Mouse (Mus musculus): ENCODE measurements around the gene Pacrg. TPM values are rescaled to one million over a fixed set of nuclear protein-coding genes. Genes with fewer than 3 reads are reported as not detected.

Pacrg gene
- total and polyA plus RNA-seq, 2 experiments from 2014 or later: 1.1 to 1.4 TPM

- H3K4me1 ChIP-seq (ENCODE audit: control insufficient read depth, insufficient read depth): no peaks in the 10 kb centered on the region
- 70% methylated on average over 4 of the region's 4 CpGs for WGBS
- no peak overlapping the region for H3K4me3 ChIP-seq (ENCODE audit: low read depth, low read length)
- no peak for ATAC-seq (ENCODE audit: insufficient read depth, low read depth)
- H3K27me3 ChIP-seq (ENCODE audit: control insufficient read depth, insufficient read depth, low read length): no peaks in the 10 kb centered on the region
- TF ChIP-seq EP300 (IDR thresholded peaks at IDR 0.05; ENCODE audit: low read depth): no peak
- TF ChIP-seq CTCF (IDR thresholded peaks at IDR 0.05; ENCODE audit: low read depth): no peak
- no peak overlapping the region for H3K27ac ChIP-seq (ENCODE audit: low read depth)
- DNase-seq (ENCODE audit: low spot score): no peak
- H3K36me3 ChIP-seq (replicated peaks; ENCODE audit: control insufficient read depth, insufficient read depth, low read length): no peaks in the 10 kb centered on the region
- H3K4me2 ChIP-seq (ENCODE audit: low read depth, low read length): no peak overlapping the region
- H3K9me3 ChIP-seq (replicated peaks; ENCODE audit: control insufficient read depth, low read length): no peaks in the 10 kb centered on the region
- no peak overlapping the region for H3K9ac ChIP-seq (replicated peaks; ENCODE audit: low read depth, low read length)
Observed at GRCm38 (mm10) chr17:10608146-10608545, 232.0 kb downstream of the Pacrg start.

DNA sequence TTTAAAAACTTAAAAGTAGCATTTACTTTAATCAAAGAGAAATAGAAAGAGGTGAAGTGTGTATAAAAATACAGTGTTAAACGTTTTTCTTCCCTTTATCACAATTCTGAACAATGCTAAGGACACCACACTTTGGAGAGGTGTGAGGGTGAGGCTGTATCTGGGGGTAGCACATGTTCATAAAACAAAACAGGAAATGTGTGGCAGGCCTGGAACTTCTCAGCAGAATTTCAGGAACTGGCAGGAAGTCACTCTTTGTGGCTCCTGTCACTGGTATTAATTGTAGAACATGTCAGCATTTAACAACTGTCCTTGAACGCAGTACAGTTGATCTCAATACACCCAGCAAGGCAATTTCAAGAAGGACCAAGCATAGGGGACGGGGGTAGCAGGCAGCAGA lies 234.0 kb downstream of the Pacrg start:
- TF ChIP-seq EP300 (IDR thresholded peaks at IDR 0.05; ENCODE audit: low read depth) (no peak), CTCF (IDR thresholded peaks at IDR 0.05; ENCODE audit: low read depth) (no peak)
- ATAC-seq (ENCODE audit: insufficient read depth, low read depth): no peak
- 45% methylated on average over 3 of the region's 3 CpGs for WGBS

GRCm38 (mm10) chr17:10597741-10598140 lies 242.4 kb downstream of the Pacrg start:
- Histone ChIP-seq H3K4me3 (ENCODE audit: low read depth, low read length) (no peak overlapping the region), H3K4me1 (ENCODE audit: control insufficient read depth, insufficient read depth) (no peaks in the 10 kb centered on the region), H3K4me2 (ENCODE audit: low read depth, low read length) (no peak overlapping the region), H3K27ac (ENCODE audit: low read depth) (no peak overlapping the region), H3K9ac (replicated peaks; ENCODE audit: low read depth, low read length) (no peak overlapping the region), H3K27me3 (ENCODE audit: control insufficient read depth, insufficient read depth, low read length) (no peaks in the 10 kb centered on the region), H3K36me3 (replicated peaks; ENCODE audit: control insufficient read depth, insufficient read depth, low read length) (no peaks in the 10 kb centered on the region), H3K9me3 (replicated peaks; ENCODE audit: control insufficient read depth, low read length) (no peaks in the 10 kb centered on the region)
- ATAC-seq (ENCODE audit: insufficient read depth, low read depth): no peak
- TF ChIP-seq CTCF (IDR thresholded peaks at IDR 0.05; ENCODE audit: low read depth) (no peak), EP300 (IDR thresholded peaks at IDR 0.05; ENCODE audit: low read depth) (no peak)
- 89% methylated on average over 4 of the region's 4 CpGs for WGBS
- no peak for DNase-seq (ENCODE audit: low spot score)

More for the DNA sequence above, 234.0 kb downstream of the Pacrg start:
- Histone ChIP-seq H3K27ac (ENCODE audit: low read depth) (no peak overlapping the region), H3K4me3 (ENCODE audit: low read depth, low read length) (no peak overlapping the region), H3K9me3 (replicated peaks; ENCODE audit: control insufficient read depth, low read length) (no peaks in the 10 kb centered on the region), H3K9ac (replicated peaks; ENCODE audit: low read depth, low read length) (no peak overlapping the region), H3K36me3 (replicated peaks; ENCODE audit: control insufficient read depth, insufficient read depth, low read length) (no peaks in the 10 kb centered on the region), H3K4me1 (ENCODE audit: control insufficient read depth, insufficient read depth) (no peaks in the 10 kb centered on the region), H3K4me2 (ENCODE audit: low read depth, low read length) (no peak overlapping the region), H3K27me3 (ENCODE audit: control insufficient read depth, insufficient read depth, low read length) (no peaks in the 10 kb centered on the region)
- no peak for DNase-seq (ENCODE audit: low spot score)

- H3K4me2 ChIP-seq (ENCODE audit: low read depth, low read length): no peak overlapping the region
- no peaks in the 10 kb centered on the region for H3K4me1 ChIP-seq (ENCODE audit: control insufficient read depth, insufficient read depth)
- no peaks in the 10 kb centered on the region for H3K36me3 ChIP-seq (replicated peaks; ENCODE audit: control insufficient read depth, insufficient read depth, low read length)
- no peaks in the 10 kb centered on the region for H3K9me3 ChIP-seq (replicated peaks; ENCODE audit: control insufficient read depth, low read length)
- H3K4me3 ChIP-seq (ENCODE audit: low read depth, low read length): no peak overlapping the region
- no peak for ATAC-seq (ENCODE audit: insufficient read depth, low read depth)
- H3K9ac ChIP-seq (replicated peaks; ENCODE audit: low read depth, low read length): no peak overlapping the region
- TF ChIP-seq CTCF (IDR thresholded peaks at IDR 0.05; ENCODE audit: low read depth) (no peak), EP300 (IDR thresholded peaks at IDR 0.05; ENCODE audit: low read depth) (no peak)
- WGBS: 79% methylated on average over 7 of the region's 7 CpGs
- no peak overlapping the region for H3K27ac ChIP-seq (ENCODE audit: low read depth)
- no peaks in the 10 kb centered on the region for H3K27me3 ChIP-seq (ENCODE audit: control insufficient read depth, insufficient read depth, low read length)
- DNase-seq (ENCODE audit: low spot score): no peak
Observed at GRCm38 (mm10) chr17:10589604-10590003, 250.5 kb downstream of the Pacrg start.

GRCm38 (mm10) chr17:10588922-10589400 lies 251.2 kb downstream of the Pacrg start:
- Histone ChIP-seq H3K9ac (replicated peaks; ENCODE audit: low read depth, low read length) (no peak overlapping the region), H3K27ac (ENCODE audit: low read depth) (no peak overlapping the region), H3K4me2 (ENCODE audit: low read depth, low read length) (no peak overlapping the region), H3K27me3 (ENCODE audit: control insufficient read depth, insufficient read depth, low read length) (no peaks in the 10 kb centered on the region), H3K36me3 (replicated peaks; ENCODE audit: control insufficient read depth, insufficient read depth, low read length) (no peaks in the 10 kb centered on the region), H3K4me3 (ENCODE audit: low read depth, low read length) (no peak overlapping the region), H3K9me3 (replicated peaks; ENCODE audit: control insufficient read depth, low read length) (no peaks in the 10 kb centered on the region), H3K4me1 (ENCODE audit: control insufficient read depth, insufficient read depth) (no peaks in the 10 kb centered on the region)
- ATAC-seq (ENCODE audit: insufficient read depth, low read depth): no peak
- WGBS: 79% methylated on average over 7 of the region's 7 CpGs
- no peak for DNase-seq (ENCODE audit: low spot score)
- no peak for TF ChIP-seq CTCF (IDR thresholded peaks at IDR 0.05; ENCODE audit: low read depth)
- TF ChIP-seq EP300 (IDR thresholded peaks at IDR 0.05; ENCODE audit: low read depth): no peak

DNA sequence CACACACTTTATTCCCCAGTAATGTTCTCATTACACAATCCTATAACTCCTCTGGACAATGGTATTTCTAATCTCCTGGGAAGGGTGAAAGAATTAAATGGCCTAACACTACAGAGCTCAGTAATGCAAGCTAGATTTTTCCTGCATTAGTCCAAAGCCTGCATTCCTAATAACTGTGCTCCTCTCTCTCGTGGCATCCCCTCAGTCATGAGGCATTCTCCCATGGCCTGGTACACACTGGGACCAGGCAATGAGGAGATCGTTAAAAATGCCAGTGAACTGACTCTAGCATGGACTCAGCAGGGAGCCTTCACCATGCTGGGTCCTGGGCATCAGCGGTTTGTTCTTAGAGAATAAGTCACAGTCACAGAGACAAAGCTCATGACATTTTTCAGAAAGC lies 256.8 kb downstream of the Pacrg start:
- 69% methylated on average over 3 of the region's 3 CpGs for WGBS
- no peak overlapping the region for H3K4me2 ChIP-seq (ENCODE audit: low read depth, low read length)
- no peaks in the 10 kb centered on the region for H3K4me1 ChIP-seq (ENCODE audit: control insufficient read depth, insufficient read depth)
- no peak overlapping the region for H3K9ac ChIP-seq (replicated peaks; ENCODE audit: low read depth, low read length)
- H3K27me3 ChIP-seq (ENCODE audit: control insufficient read depth, insufficient read depth, low read length): no peaks in the 10 kb centered on the region
- ATAC-seq (ENCODE audit: insufficient read depth, low read depth) (no peak), DNase-seq (ENCODE audit: low spot score) (no peak)
- no peak overlapping the region for H3K4me3 ChIP-seq (ENCODE audit: low read depth, low read length)
- H3K9me3 ChIP-seq (replicated peaks; ENCODE audit: control insufficient read depth, low read length): no peaks in the 10 kb centered on the region
- TF ChIP-seq EP300 (IDR thresholded peaks at IDR 0.05; ENCODE audit: low read depth) (no peak), CTCF (IDR thresholded peaks at IDR 0.05; ENCODE audit: low read depth) (no peak)
- no peak overlapping the region for H3K27ac ChIP-seq (ENCODE audit: low read depth)
- no peaks in the 10 kb centered on the region for H3K36me3 ChIP-seq (replicated peaks; ENCODE audit: control insufficient read depth, insufficient read depth, low read length)
